In genomic region chr11:21694087-21694486, GRCm38 (mm10) we compare ENCODE assay signal across 22 mouse cellular contexts.
"Had no signal": no experiment of that assay in that cellular context is flagged by ENCODE, and none has a peak within 500 bp of the region (broad histone marks: within the 10 kb centered on the region; RNA-seq: fewer than 3 reads in every experiment).

No protein-coding gene starts in this region.

- H3K4me2 ChIP-seq: limb, embryonic 13.5 days; liver, embryonic 12.5 days; liver, embryonic 15.5 days; lung, embryonic 15.5 days; neural tube, embryonic 13.5 days had no signal

- H3K4me1 ChIP-seq: limb, embryonic 10.5 days; limb, embryonic 13.5 days; liver, embryonic 12.5 days; liver, embryonic 15.5 days; lung, embryonic 15.5 days; neural tube, embryonic 13.5 days had no signal

- H3K4me3 ChIP-seq: limb, embryonic 10.5 days; limb, embryonic 13.5 days; liver, embryonic 12.5 days; liver, embryonic 15.5 days; lung, embryonic 15.5 days; myocyte; neural tube, embryonic 13.5 days had no signal

- H3K9me3 ChIP-seq: limb, embryonic 10.5 days; limb, embryonic 13.5 days; liver, embryonic 12.5 days; liver, embryonic 15.5 days; lung, embryonic 15.5 days; neural tube, embryonic 13.5 days had no signal

- DNase-seq: kidney, adult 18-20 months; kidney, adult 9 months; kidney, postnatal 14 days; kidney, postnatal 4 days; liver; lung, adult 18-20 months; lung, postnatal 10 days; lung, postnatal 4 days; right cerebral cortex, adult 18-20 months; right cerebral cortex, postnatal 14 days; right cerebral cortex, postnatal 4 days; thymus, adult 2 months; thymus, postnatal 14 days; thymus, postnatal 4 days had no signal

- H3K9ac ChIP-seq: limb, embryonic 13.5 days; liver, embryonic 12.5 days; liver, embryonic 15.5 days; lung, embryonic 15.5 days; neural tube, embryonic 13.5 days had no signal

- ATAC-seq: liver, embryonic 12.5 days had no signal

- H3K27me3 ChIP-seq: limb, embryonic 13.5 days; liver, embryonic 12.5 days; liver, embryonic 15.5 days; lung, embryonic 15.5 days; neural tube, embryonic 13.5 days had no signal

- H3K36me3 ChIP-seq: limb, embryonic 10.5 days; limb, embryonic 13.5 days; liver, embryonic 12.5 days; liver, embryonic 15.5 days; lung, embryonic 15.5 days; neural tube, embryonic 13.5 days had no signal

- H3K27ac ChIP-seq: limb, embryonic 10.5 days; limb, embryonic 13.5 days; liver, embryonic 12.5 days; liver, embryonic 15.5 days; lung, embryonic 15.5 days; neural tube, embryonic 13.5 days; stomach, postnatal 0 days had no signal
